Mouse (Mus musculus) stomach, embryonic 16.5 days (tissue): ENCODE results near the gene Map4. TPM values are rescaled to one million over a fixed set of nuclear protein-coding genes. Genes with fewer than 3 reads are reported as not detected.
"Not testable (repeated sequence)": the region's sequence is repeated elsewhere in the genome, so short reads cannot be mapped to it uniquely, and the experiment has no call there.

Experiments used
- ATAC-seq: fragments of 200-750 bp; cut with Nextera tagmentation; 2 replicates; pipeline ENCODE4 v1.8.0; 2017; ENCODE audit warnings: moderate number of reproducible peaks, moderate TSS enrichment; ENCODE audit not compliant: insufficient read depth, low FRiP score
- H3K27ac ChIP-seq: fragments of 300-500 bp; sonication (generic); 2 replicates; pipeline ENCODE4 v1.5.1; 2014; ENCODE audit warnings: low read length
- H3K27me3 ChIP-seq: fragments of 300-500 bp; sonication (generic); 2 replicates; pipeline ENCODE4 v1.6.1; 2014; ENCODE audit warnings: low read length, control low read depth, mixed read lengths; ENCODE audit not compliant: control insufficient read depth, insufficient read depth
- H3K36me3 ChIP-seq: fragments of 300-500 bp; sonication (generic); 2 replicates; pipeline ENCODE4 v1.6.1; 2014; ENCODE audit warnings: low read length; ENCODE audit not compliant: control insufficient read depth, insufficient read depth
- H3K4me1 ChIP-seq: fragments of 300-500 bp; sonication (generic); 2 replicates; pipeline ENCODE4 v1.6.1; 2014; ENCODE audit warnings: low read length, control low read depth, mixed read lengths; ENCODE audit not compliant: control insufficient read depth, insufficient read depth
- H3K4me2 ChIP-seq: fragments of 300-500 bp; sonication (generic); 2 replicates; pipeline ENCODE4 v1.6.1; 2014; ENCODE audit warnings: low read depth, low read length, mixed read lengths
- H3K4me3 ChIP-seq: fragments of 300-500 bp; sonication (generic); replicated peaks from 2 replicates; pipeline ENCODE4 v1.5.1; 2014; ENCODE audit warnings: mild to moderate bottlenecking, low read length
- H3K9ac ChIP-seq: fragments of 300-500 bp; sonication (generic); 2 replicates; pipeline ENCODE4 v1.6.1; 2014; ENCODE audit warnings: low read length
- H3K9me3 ChIP-seq: fragments of 300-500 bp; sonication (generic); replicated peaks from 2 replicates; pipeline ENCODE4 v1.6.1; 2016; ENCODE audit warnings: low read length, control low read depth; ENCODE audit not compliant: control insufficient read depth
- WGBS: fragments of 180-500 bp; shearing (Covaris S2); extraction: QIAGEN DNeasy Blood & Tissue Kit; methylation state at CpG from one replicate; pipeline ENCODE4 v1.1.7; 2014; 5-methylcytosine and 5-hydroxymethylcytosine counted together
- polyA plus RNA-seq: library from polyadenylated mRNA; unstranded; fragments of >200 nt; fragmentation: Nextera tagmentation; extraction: Ambion mirVana; gene quantifications from 2 replicates; pipeline ENCODE4 v1.2.1, GENCODE M21; 2015

The Map4 gene
- polyA plus RNA-seq, 1 experiment from 2014 or later = 73.2 TPM

GRCm38 (mm10) chr9:109968351-109969116 is 37.3 kb downstream of the Map4 start:
- Histone ChIP-seq H3K27ac (no peak overlapping the region; the same call in 1 of the 2 replicates), H3K4me2 (no peak overlapping the region)

GRCm38 (mm10) chr9:109969181-109969580 is 37.9 kb downstream of the Map4 start:
- no peak for ATAC-seq
- Histone ChIP-seq H3K36me3 (no peaks in the 10 kb centered on the region), H3K9me3 (no peaks in the 10 kb centered on the region), H3K4me1 (peaks cover 7% of the 10 kb centered on the region; the same call in 1 of the 2 replicates), H3K4me2 (no peak overlapping the region), H3K27ac (no peak overlapping the region; the same call in 1 of the 2 replicates), H3K4me3 (no peak overlapping the region), H3K27me3 (no peaks in the 10 kb centered on the region), H3K9ac (no peak overlapping the region)
- WGBS = 51% methylated on average over 3 of the region's 3 CpGs

More at GRCm38 (mm10) chr9:109968351-109969116, 37.3 kb downstream of the Map4 start:
- Histone ChIP-seq H3K27me3 (no peaks in the 10 kb centered on the region), H3K9me3 (no peaks in the 10 kb centered on the region), H3K36me3 (no peaks in the 10 kb centered on the region), H3K9ac (no peak overlapping the region), H3K4me3 (no peak overlapping the region), H3K4me1 (peaks cover 7% of the 10 kb centered on the region; the same call in 1 of the 2 replicates)
- WGBS = 48% methylated on average over 4 of the region's 4 CpGs
- no peak for ATAC-seq

- no peak for ATAC-seq
- no peak overlapping the region for H3K4me2 ChIP-seq
- no peaks in the 10 kb centered on the region for H3K9me3 ChIP-seq
- H3K27me3 ChIP-seq = no peaks in the 10 kb centered on the region
- peaks cover 7% of the 10 kb centered on the region; the same call in 1 of the 2 replicates for H3K4me1 ChIP-seq
- H3K36me3 ChIP-seq = no peaks in the 10 kb centered on the region
- no peak overlapping the region for H3K4me3 ChIP-seq
- H3K27ac ChIP-seq = no peak overlapping the region
- 69% methylated on average over 4 of the region's 4 CpGs for WGBS
- H3K9ac ChIP-seq = no peak overlapping the region
Measured at GRCm38 (mm10) chr9:109969792-109970336, 38.6 kb downstream of the Map4 start.

- ATAC-seq, H3K9ac ChIP-seq: not testable (repeated sequence)
- WGBS = 90% methylated on average over 5 of the region's 5 CpGs
Measured at GRCm38 (mm10) chr9:109971711-109972110, 40.5 kb downstream of the Map4 start.

GRCm38 (mm10) chr9:109980223-109980622 is 49.0 kb downstream of the Map4 start:
- not testable (repeated sequence) for H3K36me3 ChIP-seq, H3K9ac ChIP-seq, H3K27me3 ChIP-seq, H3K4me1 ChIP-seq, ATAC-seq, H3K27ac ChIP-seq, H3K4me2 ChIP-seq, H3K4me3 ChIP-seq, H3K9me3 ChIP-seq
- WGBS = 95% methylated on average over 4 of the region's 4 CpGs

More at GRCm38 (mm10) chr9:109971711-109972110, 40.5 kb downstream of the Map4 start:
- not testable (repeated sequence) for H3K4me1 ChIP-seq, H3K27ac ChIP-seq, H3K27me3 ChIP-seq, H3K9me3 ChIP-seq, H3K36me3 ChIP-seq, H3K4me2 ChIP-seq, H3K4me3 ChIP-seq

- no peaks in the 10 kb centered on the region for H3K9me3 ChIP-seq
- ATAC-seq = peak; percentile 58; the same call in 1 of the 2 replicates
- no peaks in the 10 kb centered on the region for H3K27me3 ChIP-seq
- no peaks in the 10 kb centered on the region for H3K4me1 ChIP-seq
- WGBS = 31% methylated on average over 4 of the region's 4 CpGs
- no peaks in the 10 kb centered on the region for H3K36me3 ChIP-seq
- no peak overlapping the region for H3K9ac ChIP-seq
- no peak overlapping the region for H3K4me3 ChIP-seq
- H3K27ac ChIP-seq = no peak overlapping the region
- no peak overlapping the region for H3K4me2 ChIP-seq
Measured at GRCm38 (mm10) chr9:109985416-109985815, 54.2 kb downstream of the Map4 start.

GRCm38 (mm10) chr9:109989084-109989483 is 57.8 kb downstream of the Map4 start:
- 83% methylated on average over 1 of the region's 1 CpGs for WGBS
- H3K9ac ChIP-seq = no peak overlapping the region
- no peaks in the 10 kb centered on the region for H3K27me3 ChIP-seq
- no peak for ATAC-seq
- H3K4me2 ChIP-seq = no peak overlapping the region
- H3K27ac ChIP-seq = no peak overlapping the region
- H3K9me3 ChIP-seq = no peaks in the 10 kb centered on the region
- H3K36me3 ChIP-seq = no peaks in the 10 kb centered on the region
- H3K4me3 ChIP-seq = no peak overlapping the region
- H3K4me1 ChIP-seq = no peaks in the 10 kb centered on the region

GRCm38 (mm10) chr9:109997441-109997840 is 66.2 kb downstream of the Map4 start:
- H3K36me3 ChIP-seq = no peaks in the 10 kb centered on the region
- no peaks in the 10 kb centered on the region for H3K27me3 ChIP-seq
- no peaks in the 10 kb centered on the region for H3K9me3 ChIP-seq
- no peak overlapping the region for H3K4me3 ChIP-seq
- H3K9ac ChIP-seq = no peak overlapping the region
- 93% methylated on average over 4 of the region's 4 CpGs for WGBS
- H3K4me1 ChIP-seq = no peaks in the 10 kb centered on the region
- ATAC-seq = no peak
- H3K4me2 ChIP-seq = no peak overlapping the region
- no peak overlapping the region for H3K27ac ChIP-seq

- ATAC-seq = no peak
- Histone ChIP-seq H3K36me3 (no peaks in the 10 kb centered on the region), H3K27ac (no peak overlapping the region), H3K9me3 (no peaks in the 10 kb centered on the region), H3K4me2 (no peak overlapping the region), H3K9ac (no peak overlapping the region), H3K4me3 (no peak overlapping the region), H3K4me1 (no peaks in the 10 kb centered on the region), H3K27me3 (no peaks in the 10 kb centered on the region)
- 59% methylated on average over 1 of the region's 1 CpGs for WGBS
Measured at GRCm38 (mm10) chr9:110001946-110002345, 70.7 kb downstream of the Map4 start.
